Mouse (Mus musculus) C2C12 (cell line): Measurements from ENCODE around the gene B3galt1. TPM values are rescaled to one million over a fixed set of nuclear protein-coding genes. Genes with fewer than 3 reads are reported as not detected.

ENCODE experiments used
- H3K27me3 ChIP-seq: one replicate; pipeline ENCODE4 v1.6.1; 2011; ENCODE audit not compliant: control insufficient read depth, insufficient read depth, insufficient read length
- H3K36me3 ChIP-seq: one replicate; pipeline ENCODE4 v1.6.1; 2011; ENCODE audit not compliant: control insufficient read depth, insufficient read depth
- H3K4me3 ChIP-seq: one replicate; pipeline ENCODE4 v1.5.1; 2011; ENCODE audit warnings: mild to moderate bottlenecking, control low read depth; ENCODE audit not compliant: poor library complexity, insufficient read depth, severe bottlenecking
- H3K79me2 ChIP-seq: one replicate; pipeline ENCODE4 v1.6.1; 2011; ENCODE audit not compliant: control insufficient read depth, insufficient read depth
- H3K79me3 ChIP-seq: one replicate; pipeline ENCODE4 v1.6.1; 2011; ENCODE audit warnings: low read depth, control low read depth
- H3ac ChIP-seq: one replicate; pipeline ENCODE3; 2011; ENCODE audit warnings: low read depth; ENCODE audit not compliant: control insufficient read depth, insufficient read length
- CEBPB ChIP-seq: IDR thresholded peaks from one replicate; pipeline ENCODE4 v1.6.1; 2011; ENCODE audit warnings: low read depth, mild to moderate bottlenecking, control low read depth, moderate library complexity
- CTCF ChIP-seq: IDR thresholded peaks from one replicate; pipeline ENCODE4 v1.5.1; 2011; ENCODE audit not compliant: control insufficient read depth, insufficient read depth, insufficient read length
- FOSL1 ChIP-seq: IDR thresholded peaks from one replicate; pipeline ENCODE4 v1.8.0; 2011; ENCODE audit warnings: mild to moderate bottlenecking, low read length; ENCODE audit not compliant: poor library complexity, insufficient read depth, severe bottlenecking
- MAX ChIP-seq: IDR thresholded peaks from one replicate; pipeline ENCODE4 v1.6.1; 2011; ENCODE audit warnings: mild to moderate bottlenecking, control low read depth
- MYOD1 ChIP-seq: IDR thresholded peaks from one replicate; pipeline ENCODE4 v1.6.1; 2011; ENCODE audit warnings: low read depth; ENCODE audit not compliant: control insufficient read depth, insufficient read length
- MYOG ChIP-seq: IDR thresholded peaks from one replicate; pipeline ENCODE4 v1.6.1; 2011; ENCODE audit not compliant: control insufficient read depth, insufficient read length; ENCODE audit errors: extremely low read depth
- USF1 ChIP-seq: IDR thresholded peaks from one replicate; pipeline ENCODE4 v1.6.1; 2011; ENCODE audit warnings: low read depth, mild to moderate bottlenecking, control low read depth, moderate library complexity
- microRNA-seq: library from miRNA; unstranded; fragments of <30 nt; microRNA quantifications from one replicate; pipeline ENCODE4, GENCODE M21; 2019; ENCODE audit warnings: borderline microRNAs expressed
- polyA plus RNA-seq: library from polyadenylated mRNA; unstranded; fragments of >200 nt; fragmentation: generic; extraction: Trizol; gene quantifications from one replicate; pipeline ENCODE4 v1.2.1, GENCODE M21; 2012; ENCODE audit warnings: missing spikeins

The B3galt1 gene
- polyA plus RNA-seq, 1 experiment, result 1.4 TPM

GRCm38 (mm10) chr2:68143292-68143691 is 577.6 kb downstream of the B3galt1 start:
- TF ChIP-seq CTCF (no peak), CEBPB (no peak), MYOD1 (no peak)
- Histone ChIP-seq H3K79me2 (no peaks in the 10 kb centered on the region), H3K4me3 (no peak overlapping the region), H3ac (no peak overlapping the region), H3K36me3 (no peaks in the 10 kb centered on the region), H3K27me3 (no peaks in the 10 kb centered on the region), H3K79me3 (no peaks in the 10 kb centered on the region)

GRCm38 (mm10) chr2:68159751-68160150 is 594.1 kb downstream of the B3galt1 start:
- Histone ChIP-seq H3ac (no peak overlapping the region), H3K79me3 (no peaks in the 10 kb centered on the region), H3K36me3 (no peaks in the 10 kb centered on the region), H3K27me3 (no peaks in the 10 kb centered on the region), H3K79me2 (no peaks in the 10 kb centered on the region), H3K4me3 (no peak overlapping the region)
- TF ChIP-seq MYOG, result no peak
- TF ChIP-seq FOSL1, result no peak
- no peak for TF ChIP-seq USF1
- TF ChIP-seq CTCF, result no peak

DNA sequence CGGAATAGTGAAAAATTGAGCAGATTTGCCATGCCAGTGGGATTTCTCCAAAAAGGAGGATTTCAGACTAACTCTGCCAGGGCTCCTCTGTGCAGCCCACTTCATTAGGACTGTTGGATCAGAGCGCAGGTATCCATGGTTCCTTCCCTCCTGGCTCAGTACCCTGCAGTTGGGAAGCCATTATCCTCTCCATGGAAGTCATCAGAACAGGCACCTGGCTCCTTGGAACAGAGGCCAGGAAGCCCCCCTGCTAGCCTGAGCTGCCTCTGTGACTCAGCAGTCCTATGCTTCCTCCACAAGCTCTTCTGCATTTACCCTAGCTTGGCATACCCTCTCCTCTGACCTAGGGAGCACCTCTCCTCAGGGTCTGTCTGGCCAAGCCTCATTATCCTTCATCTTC is 594.9 kb downstream of the B3galt1 start:
- Histone ChIP-seq H3ac (no peak overlapping the region), H3K36me3 (no peaks in the 10 kb centered on the region), H3K27me3 (no peaks in the 10 kb centered on the region), H3K79me2 (no peaks in the 10 kb centered on the region), H3K79me3 (no peaks in the 10 kb centered on the region), H3K4me3 (no peak overlapping the region)
- no peak for TF ChIP-seq CTCF

DNA sequence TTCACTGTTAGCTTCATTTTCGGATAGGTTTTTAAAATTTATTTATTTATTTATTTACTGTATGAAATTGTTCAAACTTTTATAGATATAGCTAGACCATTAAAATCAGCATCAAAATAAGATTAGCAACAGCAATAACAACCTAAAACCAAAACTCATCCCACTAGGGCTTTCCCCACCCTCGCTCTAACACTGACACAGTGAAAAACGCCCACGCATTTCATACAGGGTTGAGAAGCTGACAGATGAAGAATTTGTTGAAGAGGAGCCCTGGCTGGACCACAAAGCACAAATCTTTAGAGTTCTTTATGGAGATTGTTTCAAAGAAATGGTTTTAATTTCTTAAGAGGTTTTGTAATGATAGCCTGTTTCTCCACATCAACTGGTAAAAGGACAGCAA is 596.3 kb downstream of the B3galt1 start:
- TF ChIP-seq CTCF, result no peak
- no peak for TF ChIP-seq FOSL1
- no peak for TF ChIP-seq MAX
- no peak for TF ChIP-seq USF1
- TF ChIP-seq MYOG, result no peak
- no peak for TF ChIP-seq CEBPB
- no peak for TF ChIP-seq MYOD1
- no peaks in the 10 kb centered on the region for H3K27me3 ChIP-seq

GRCm38 (mm10) chr2:68171306-68171705 is 605.6 kb downstream of the B3galt1 start:
- Histone ChIP-seq H3ac (no peak overlapping the region), H3K79me2 (no peaks in the 10 kb centered on the region), H3K27me3 (no peaks in the 10 kb centered on the region), H3K36me3 (no peaks in the 10 kb centered on the region), H3K4me3 (no peak overlapping the region), H3K79me3 (no peaks in the 10 kb centered on the region)
- no peak for TF ChIP-seq MYOD1
- no peak for TF ChIP-seq CTCF
- TF ChIP-seq FOSL1, result no peak
- TF ChIP-seq MYOG, result no peak
- no peak for TF ChIP-seq CEBPB
- TF ChIP-seq MAX, result no peak
- no peak for TF ChIP-seq USF1

More for the DNA sequence above, 596.3 kb downstream of the B3galt1 start:
- Histone ChIP-seq H3ac (no peak overlapping the region), H3K79me2 (no peaks in the 10 kb centered on the region), H3K4me3 (no peak overlapping the region), H3K79me3 (no peaks in the 10 kb centered on the region), H3K36me3 (no peaks in the 10 kb centered on the region)

Small RNA genes within 50 kb of the gene (microRNA-seq; reads per million reads assigned to microRNA genes)
- gene Mir6335, result not detected
- 1.7 reads per million, percentile 36 among the genes with 10 or more reads in this experiment for gene Mir7224

Other genes starting within 250 kb of the B3galt1 start
- not detected for gene Gm21830, start 152.1 kb upstream of the B3galt1 start, polyA plus RNA-seq
- gene Gm26727, start 132.7 kb upstream of the B3galt1 start, polyA plus RNA-seq, result not detected
- gene Xirp2, start 119.9 kb upstream of the B3galt1 start, polyA plus RNA-seq, result not detected